Mouse (Mus musculus): ENCODE measurements around the gene Crebrf. TPM values are rescaled to one million over a fixed set of nuclear protein-coding genes. Genes with fewer than 3 reads are reported as not detected.

Crebrf gene
- total and polyA plus RNA-seq, 2 experiments from 2014 or later: 11.8 to 23.8 TPM

DNA sequence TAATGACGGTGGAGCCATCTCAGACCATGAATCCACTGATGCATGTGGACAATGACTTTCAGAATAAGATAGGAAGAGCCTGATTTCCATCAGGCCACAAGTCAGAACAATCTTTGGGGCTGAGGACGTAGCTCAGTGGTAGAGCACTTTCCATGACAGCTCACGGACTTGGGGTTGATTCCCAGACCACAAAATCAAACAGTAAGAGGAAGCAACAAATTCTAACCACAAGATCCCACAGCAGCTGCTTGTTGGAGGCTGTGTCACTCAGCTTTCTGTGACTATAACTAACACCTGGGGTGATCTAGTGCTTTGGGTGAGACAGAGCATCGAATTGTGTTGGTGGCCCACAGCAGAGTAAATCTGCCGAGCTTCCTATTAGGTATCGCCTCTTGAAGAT lies 101.4 kb downstream of the Crebrf start:
- WGBS: 75% methylated on average over 6 of the region's 6 CpGs
- DNase-seq (ENCODE audit: low spot score) (no peak), ATAC-seq (ENCODE audit: insufficient read depth, low read depth) (no peak)
- H3K27me3 ChIP-seq (ENCODE audit: control insufficient read depth, insufficient read depth, low read length): no peaks in the 10 kb centered on the region
- no peak overlapping the region for H3K27ac ChIP-seq (ENCODE audit: low read depth)
- H3K9me3 ChIP-seq (replicated peaks; ENCODE audit: control insufficient read depth, low read length): no peaks in the 10 kb centered on the region
- H3K4me3 ChIP-seq (ENCODE audit: low read depth, low read length): no peak overlapping the region
- no peak overlapping the region for H3K4me2 ChIP-seq (ENCODE audit: low read depth, low read length)
- peaks cover 13% of the 10 kb centered on the region; the same call in 1 of the 2 replicates for H3K4me1 ChIP-seq (ENCODE audit: control insufficient read depth, insufficient read depth)
- no peak overlapping the region for H3K9ac ChIP-seq (replicated peaks; ENCODE audit: low read depth, low read length)
- no peaks in the 10 kb centered on the region for H3K36me3 ChIP-seq (replicated peaks; ENCODE audit: control insufficient read depth, insufficient read depth, low read length)
- TF ChIP-seq CTCF (IDR thresholded peaks at IDR 0.05; ENCODE audit: low read depth) (no peak), EP300 (IDR thresholded peaks at IDR 0.05; ENCODE audit: low read depth) (no peak)

- Histone ChIP-seq H3K27ac (ENCODE audit: low read depth) (no peak overlapping the region), H3K4me1 (ENCODE audit: control insufficient read depth, insufficient read depth) (peaks cover 13% of the 10 kb centered on the region; the same call in 1 of the 2 replicates), H3K36me3 (replicated peaks; ENCODE audit: control insufficient read depth, insufficient read depth, low read length) (no peaks in the 10 kb centered on the region), H3K9me3 (replicated peaks; ENCODE audit: control insufficient read depth, low read length) (no peaks in the 10 kb centered on the region), H3K4me3 (ENCODE audit: low read depth, low read length) (no peak overlapping the region), H3K4me2 (ENCODE audit: low read depth, low read length) (no peak overlapping the region), H3K9ac (replicated peaks; ENCODE audit: low read depth, low read length) (no peak overlapping the region), H3K27me3 (ENCODE audit: control insufficient read depth, insufficient read depth, low read length) (no peaks in the 10 kb centered on the region)
- no peak for DNase-seq (ENCODE audit: low spot score)
- no peak for ATAC-seq (ENCODE audit: insufficient read depth, low read depth)
- TF ChIP-seq EP300 (IDR thresholded peaks at IDR 0.05; ENCODE audit: low read depth): no peak
- TF ChIP-seq CTCF (IDR thresholded peaks at IDR 0.05; ENCODE audit: low read depth): no peak
These were observed 102.3 kb downstream of the Crebrf start for GRCm38 (mm10) chr17:26817776-26818175.

DNA sequence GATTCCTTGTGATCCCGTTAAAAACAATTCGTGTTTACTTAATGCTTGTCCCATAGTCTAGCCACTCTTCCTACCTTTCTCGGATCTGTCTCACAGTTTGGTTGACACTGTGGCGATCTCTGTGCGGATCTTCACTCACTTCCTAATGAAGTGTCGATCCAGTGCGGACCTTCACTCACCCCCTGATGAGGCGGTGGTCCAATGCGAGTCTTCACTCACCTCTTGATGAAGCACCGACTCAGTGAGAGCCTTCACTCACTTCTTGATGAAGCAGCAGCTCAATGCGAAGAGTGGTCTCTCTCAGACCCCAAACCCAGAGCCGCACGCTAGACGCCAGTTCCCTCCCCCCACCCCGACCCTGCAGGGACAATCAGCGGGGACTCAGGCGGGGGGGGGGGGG lies 110.7 kb downstream of the Crebrf start:
- Histone ChIP-seq H3K9me3 (replicated peaks; ENCODE audit: control insufficient read depth, low read length) (0 out of 2 replicates have a peak, but pooled peaks cover 3% of the 10 kb centered on the region), H3K4me2 (ENCODE audit: low read depth, low read length) (no peak overlapping the region), H3K27ac (ENCODE audit: low read depth) (no peak overlapping the region), H3K27me3 (ENCODE audit: control insufficient read depth, insufficient read depth, low read length) (no peaks in the 10 kb centered on the region), H3K9ac (replicated peaks; ENCODE audit: low read depth, low read length) (no peak overlapping the region), H3K4me1 (ENCODE audit: control insufficient read depth, insufficient read depth) (no peaks in the 10 kb centered on the region), H3K36me3 (replicated peaks; ENCODE audit: control insufficient read depth, insufficient read depth, low read length) (0 out of 2 replicates have a peak, but pooled peaks cover 9% of the 10 kb centered on the region), H3K4me3 (ENCODE audit: low read depth, low read length) (no peak overlapping the region)
- no peak for TF ChIP-seq CTCF (IDR thresholded peaks at IDR 0.05; ENCODE audit: low read depth)
- no peak for TF ChIP-seq EP300 (IDR thresholded peaks at IDR 0.05; ENCODE audit: low read depth)
- no peak for DNase-seq (ENCODE audit: low spot score)
- ATAC-seq (ENCODE audit: insufficient read depth, low read depth): no peak
- WGBS: 61% methylated on average over 15 of the region's 17 CpGs

Other genes with a start within 250 kb of the Crebrf start
- gene Ergic1, start 154.2 kb upstream of the Crebrf start, total RNA-seq (2014; rRNA removed; ENCODE audit: low replicate concordance): 148 and 152 TPM in 2 replicates
- gene Ergic1, start 154.2 kb upstream of the Crebrf start, polyA plus RNA-seq (2015; fragmentation: Nextera tagmentation; extraction: Ambion mirVana): 50.8 and 53.3 TPM in 2 replicates
- 105 and 114 TPM in 2 replicates for gene Dusp1, start 153.5 kb upstream of the Crebrf start, total RNA-seq (2014; rRNA removed; ENCODE audit: low replicate concordance)
- 23.1 and 24.0 TPM in 2 replicates for gene Dusp1, start 153.5 kb upstream of the Crebrf start, polyA plus RNA-seq (2015; fragmentation: Nextera tagmentation; extraction: Ambion mirVana)
- 224 and 298 TPM in 2 replicates for gene Atp6v0e, start 52.4 kb upstream of the Crebrf start, total RNA-seq (2014; rRNA removed; ENCODE audit: low replicate concordance)
- 206 and 223 TPM in 2 replicates for gene Atp6v0e, start 52.4 kb upstream of the Crebrf start, polyA plus RNA-seq (2015; fragmentation: Nextera tagmentation; extraction: Ambion mirVana)
- 45.6 and 58.6 TPM in 2 replicates for gene Bnip1, start 65.4 kb downstream of the Crebrf start, total RNA-seq (2014; rRNA removed; ENCODE audit: low replicate concordance)
- gene Bnip1, start 65.4 kb downstream of the Crebrf start, polyA plus RNA-seq (2015; fragmentation: Nextera tagmentation; extraction: Ambion mirVana): 50.5 and 50.9 TPM in 2 replicates
- 284 and 346 TPM in 2 replicates for gene Nkx2-5, start 129.4 kb downstream of the Crebrf start, total RNA-seq (2014; rRNA removed; ENCODE audit: low replicate concordance)
- 139 and 155 TPM in 2 replicates for gene Nkx2-5, start 129.4 kb downstream of the Crebrf start, polyA plus RNA-seq (2015; fragmentation: Nextera tagmentation; extraction: Ambion mirVana)
- 4.5 and 4.8 TPM in 2 replicates for gene Kifc5b, start 201.4 kb downstream of the Crebrf start, total RNA-seq (2014; rRNA removed; ENCODE audit: low replicate concordance)
- gene Kifc5b, start 201.4 kb downstream of the Crebrf start, polyA plus RNA-seq (2015; fragmentation: Nextera tagmentation; extraction: Ambion mirVana): 0.93 and 1.5 TPM in 2 replicates
- 13.7 and 16.3 TPM in 2 replicates for gene Phf1, start 217.4 kb downstream of the Crebrf start, total RNA-seq (2014; rRNA removed; ENCODE audit: low replicate concordance)
- 6.3 and 7.2 TPM in 2 replicates for gene Phf1, start 217.4 kb downstream of the Crebrf start, polyA plus RNA-seq (2015; fragmentation: Nextera tagmentation; extraction: Ambion mirVana)
- gene Cuta, start 223.9 kb downstream of the Crebrf start, total RNA-seq (2014; rRNA removed; ENCODE audit: low replicate concordance): 80.2 and 107 TPM in 2 replicates
- gene Cuta, start 223.9 kb downstream of the Crebrf start, polyA plus RNA-seq (2015; fragmentation: Nextera tagmentation; extraction: Ambion mirVana): 180 and 193 TPM in 2 replicates
- gene Syngap1, start 225.6 kb downstream of the Crebrf start, total RNA-seq (2014; rRNA removed; ENCODE audit: low replicate concordance): 4.3 and 6.6 TPM in 2 replicates
- gene Syngap1, start 225.6 kb downstream of the Crebrf start, polyA plus RNA-seq (2015; fragmentation: Nextera tagmentation; extraction: Ambion mirVana): 0.41 and 0.45 TPM in 2 replicates

Data from heart, postnatal 0 days (tissue).